Mouse (Mus musculus): Measurements from ENCODE around the gene Styxl1.

DNA sequence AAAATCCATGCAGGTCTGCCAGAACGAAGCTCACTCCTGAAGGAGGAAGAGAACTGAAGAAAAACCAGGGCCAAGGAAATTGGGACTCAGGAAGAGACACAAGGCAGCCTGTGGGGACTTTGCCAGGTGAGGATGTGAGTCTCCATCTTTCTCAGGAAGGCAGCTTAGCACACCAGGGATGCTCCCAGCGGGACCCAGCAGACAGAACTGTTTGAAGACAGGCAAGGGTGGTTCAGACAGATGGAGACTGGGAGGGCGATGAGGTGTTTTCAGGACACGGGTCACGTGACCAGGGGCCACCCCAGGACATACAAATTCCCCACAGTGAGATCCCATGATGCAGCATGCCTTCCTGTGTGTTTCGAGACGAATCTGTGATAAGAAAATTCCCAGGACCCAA is 40.3 kb upstream of the Styxl1 start:
- TF ChIP-seq CTCF (IDR thresholded peaks at IDR 0.05; ENCODE audit: low read depth) (no peak), EP300 (optimal IDR thresholded peaks at IDR 0.05) (no peak)
